Mouse (Mus musculus): Measurements from ENCODE around the gene Defb22.

Defb22 gene

DNA sequence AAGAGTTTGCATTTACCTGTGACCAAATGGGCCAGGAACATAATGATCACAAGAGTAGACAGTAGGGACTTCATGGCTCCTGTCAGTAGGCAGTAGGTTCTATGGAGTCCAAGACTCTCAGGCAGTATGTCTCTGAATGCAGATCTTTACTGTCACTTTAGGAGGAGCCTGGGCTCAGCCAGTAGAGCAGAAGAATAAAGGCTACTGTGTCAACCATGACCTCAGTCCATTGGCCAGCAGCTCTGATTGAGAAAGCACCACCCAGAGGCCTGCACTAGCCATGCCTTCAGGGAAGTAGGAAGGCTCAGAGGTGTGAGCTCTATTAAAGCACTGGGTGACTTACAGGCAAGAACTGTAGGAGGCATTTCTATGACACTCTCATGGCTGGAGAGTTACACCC lies at the start of gene Defb22:
Gene Defb22 (minus strand): TSS at position 101 of the 400 bp plus-strand sequence.
- no peak for DNase-seq (ENCODE audit: low read depth, low spot score)

DNA sequence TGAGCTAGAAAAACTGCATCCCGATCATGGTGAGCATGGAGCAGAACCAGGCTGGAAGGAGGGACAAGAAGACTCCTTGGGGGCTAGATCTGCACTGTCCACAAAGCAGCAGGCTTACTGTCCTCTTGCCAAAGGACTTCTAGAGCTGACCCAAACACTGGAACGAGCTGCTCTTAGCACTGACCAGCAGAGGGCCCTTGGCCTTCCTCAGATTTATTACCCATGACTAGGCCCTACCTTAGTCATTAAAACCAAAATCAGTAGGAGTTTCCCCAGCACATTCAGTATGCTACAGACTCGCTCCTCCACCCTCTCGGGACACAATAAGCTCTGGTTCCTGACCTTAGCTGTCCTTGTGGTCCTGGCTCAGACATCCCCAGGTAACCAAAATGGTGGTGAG lies 28.0 kb upstream of the Defb22 start, which contains the start of gene Defb28:
Gene Defb28 (plus strand): TSS at position 275 of the 400 bp plus-strand sequence.
- no peak for DNase-seq (ENCODE audit: low read depth, low spot score)

DNA sequence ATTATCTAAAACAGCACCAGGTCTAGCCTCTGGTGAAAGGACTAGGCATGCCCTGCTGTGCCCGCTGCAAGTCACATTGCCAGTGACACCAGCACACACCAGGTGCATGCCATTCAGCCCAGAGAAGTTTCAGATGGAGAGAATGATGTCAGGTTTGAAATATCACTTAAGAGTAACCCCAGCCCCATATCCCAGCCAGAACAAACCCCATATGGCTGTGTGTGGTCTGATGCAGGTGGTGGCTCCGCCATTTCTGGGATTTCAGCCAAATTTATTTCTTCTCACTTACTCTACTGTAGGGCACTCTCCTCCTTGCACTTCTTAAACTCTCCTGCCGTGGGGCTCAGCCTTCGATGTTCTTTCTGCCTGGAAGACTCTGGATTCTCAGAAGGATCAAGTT lies 26.1 kb upstream of the Defb22 start:
- no peak for DNase-seq (ENCODE audit: low read depth, low spot score)

DNA sequence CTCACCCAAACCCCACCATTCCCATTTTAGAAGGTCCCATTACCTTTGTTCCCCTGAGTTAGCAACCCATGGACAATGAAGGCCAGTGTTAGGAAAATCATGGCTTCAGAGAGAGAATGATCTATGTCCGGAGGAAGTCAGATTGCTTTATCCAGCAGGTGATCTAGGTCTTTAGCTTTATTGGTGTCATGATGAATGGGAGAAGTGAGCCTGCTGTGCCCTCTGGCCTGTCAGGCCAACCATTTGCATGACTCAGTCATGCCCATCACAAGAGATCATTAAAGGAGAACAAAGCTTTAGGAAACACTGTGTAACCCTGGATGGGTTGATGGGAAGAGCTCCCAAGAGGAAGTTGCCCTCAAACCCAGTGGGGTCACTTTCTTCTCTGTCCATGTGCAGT lies 21.7 kb upstream of the Defb22 start, which contains the start of gene Defb26:
Gene Defb26 (minus strand): TSS at position 101 of the 400 bp plus-strand sequence.
- no peak for DNase-seq (ENCODE audit: low read depth, low spot score)

DNA sequence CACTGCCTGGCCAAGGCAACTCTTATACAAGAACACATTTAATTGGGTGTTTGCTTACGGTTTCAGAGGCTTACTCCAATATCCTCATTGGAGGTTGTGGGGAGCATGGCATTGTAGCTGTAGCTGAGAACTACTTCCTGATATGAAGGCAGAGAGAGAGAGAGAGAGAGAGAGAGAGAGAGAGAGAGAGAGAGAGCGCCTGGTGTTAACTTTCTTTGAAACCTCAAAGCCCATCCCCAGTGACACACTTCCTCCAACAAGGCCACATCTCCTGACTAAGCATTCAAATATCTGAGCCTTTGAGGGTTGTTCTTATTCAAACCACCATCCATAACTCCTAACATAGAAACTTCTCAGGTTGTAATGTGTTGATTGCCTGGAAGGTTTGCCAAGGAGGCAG lies 14.0 kb upstream of the Defb22 start:
- DNase-seq (ENCODE audit: low read depth, low spot score): no peak

DNA sequence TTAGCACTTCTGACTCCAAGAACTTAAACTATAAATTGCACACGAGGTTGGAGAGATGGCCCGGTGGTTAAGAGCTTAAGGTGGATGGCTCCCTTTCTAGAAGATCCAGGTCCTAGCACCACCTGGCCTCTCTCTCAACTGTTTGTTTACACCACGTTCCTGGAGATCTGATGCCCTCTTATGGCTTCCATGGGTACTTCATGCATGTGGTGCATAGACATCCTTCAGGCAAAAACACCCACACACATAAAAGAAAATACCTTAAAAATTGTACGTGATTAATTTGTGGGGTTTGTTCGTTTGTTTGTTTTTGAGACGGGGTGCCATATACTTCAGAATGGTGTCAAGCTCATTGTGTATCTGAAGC lies 10.9 kb upstream of the Defb22 start:
- no peak for DNase-seq (ENCODE audit: low read depth, low spot score)

DNA sequence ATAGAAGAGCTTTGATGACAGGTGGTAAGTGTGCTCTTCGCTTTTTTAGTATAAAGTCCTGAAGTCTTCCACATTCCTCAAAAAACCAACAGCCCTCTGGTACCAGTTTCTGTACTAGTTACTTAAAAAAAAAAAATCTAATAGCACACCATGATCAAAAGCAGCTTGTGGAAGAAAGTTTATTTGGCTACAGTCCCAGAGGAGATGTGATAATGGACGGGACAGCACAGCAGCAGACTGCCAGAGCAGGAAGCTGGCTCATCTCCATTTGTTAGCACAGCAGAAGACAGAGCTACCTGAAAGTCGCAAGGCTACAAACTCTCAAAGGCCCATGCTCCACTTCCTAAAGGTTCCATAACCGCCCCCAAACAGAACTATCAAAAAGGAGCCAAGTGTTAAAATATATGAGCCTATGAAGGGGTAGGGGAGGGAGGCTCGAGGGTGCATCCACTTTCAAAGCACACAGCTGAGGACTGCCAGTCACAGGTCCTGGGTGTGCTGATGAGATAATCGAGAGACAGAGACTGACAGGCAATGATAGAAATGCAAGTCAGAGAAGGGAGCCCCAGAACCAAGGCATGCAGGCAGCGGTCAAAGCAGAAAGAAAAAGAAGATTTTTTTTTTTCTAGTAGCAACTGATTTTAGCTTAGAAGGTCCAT lies 10.4 kb upstream of the Defb22 start:
- no peak for DNase-seq (ENCODE audit: low read depth, low spot score)

DNA sequence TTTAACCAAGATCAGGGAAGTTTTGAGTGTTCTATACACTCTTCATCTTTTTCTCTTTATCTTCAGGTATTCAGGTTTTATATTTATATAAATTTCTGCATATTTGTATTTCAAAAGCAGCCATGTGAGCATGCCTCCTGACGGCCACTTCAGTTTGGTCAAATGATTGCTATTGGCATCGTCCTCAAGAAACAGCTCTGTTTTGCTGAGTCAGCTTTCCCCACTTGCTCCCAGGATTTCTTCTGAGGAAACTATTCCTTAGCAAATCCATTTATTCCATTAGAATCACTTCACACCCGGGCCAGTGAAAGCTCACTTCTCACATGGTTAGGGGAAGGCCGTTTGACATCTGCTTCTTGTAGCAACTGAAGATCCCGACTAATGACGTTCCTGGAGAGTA lies 8.1 kb upstream of the Defb22 start:
- no peak for DNase-seq (ENCODE audit: low read depth, low spot score)

DNA sequence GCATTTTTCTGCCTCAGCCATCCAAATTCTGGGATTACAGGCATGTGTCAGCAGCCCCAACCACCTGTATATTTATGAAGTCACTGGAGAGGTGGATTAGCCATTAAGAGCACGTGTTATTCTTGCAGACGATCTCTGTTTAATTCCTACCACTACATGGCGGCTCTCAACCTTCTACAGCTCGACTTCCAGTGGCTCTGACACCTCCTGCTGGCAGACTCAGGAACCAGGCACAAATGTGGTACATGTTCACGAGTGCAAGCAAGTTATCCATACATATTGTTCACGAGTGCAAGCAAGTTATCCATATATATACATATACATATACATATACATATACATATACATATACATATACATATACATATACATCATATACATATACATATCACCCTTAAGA lies 3.2 kb upstream of the Defb22 start:
- no peak for DNase-seq (ENCODE audit: low read depth, low spot score)

DNA sequence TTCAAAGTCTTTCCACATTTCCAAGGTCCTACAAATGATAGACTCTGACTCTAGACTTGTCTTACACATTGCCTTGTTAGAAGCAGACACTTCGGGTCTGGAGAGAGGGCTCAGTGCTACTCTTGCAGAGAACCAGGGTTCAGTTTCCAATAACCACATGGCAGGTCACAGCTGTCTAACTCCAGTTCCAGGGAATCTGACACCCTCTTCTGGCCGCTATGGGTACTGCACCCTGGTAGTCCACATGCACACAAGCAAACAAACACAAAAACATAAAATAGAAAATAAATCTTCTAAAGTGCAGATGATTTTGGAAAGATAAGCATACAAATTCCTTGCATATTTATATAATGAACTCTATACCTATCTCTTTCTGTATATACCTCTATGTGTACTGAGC lies 2.9 kb downstream of the Defb22 start:
- no peak for DNase-seq (ENCODE audit: low read depth, low spot score)

DNA sequence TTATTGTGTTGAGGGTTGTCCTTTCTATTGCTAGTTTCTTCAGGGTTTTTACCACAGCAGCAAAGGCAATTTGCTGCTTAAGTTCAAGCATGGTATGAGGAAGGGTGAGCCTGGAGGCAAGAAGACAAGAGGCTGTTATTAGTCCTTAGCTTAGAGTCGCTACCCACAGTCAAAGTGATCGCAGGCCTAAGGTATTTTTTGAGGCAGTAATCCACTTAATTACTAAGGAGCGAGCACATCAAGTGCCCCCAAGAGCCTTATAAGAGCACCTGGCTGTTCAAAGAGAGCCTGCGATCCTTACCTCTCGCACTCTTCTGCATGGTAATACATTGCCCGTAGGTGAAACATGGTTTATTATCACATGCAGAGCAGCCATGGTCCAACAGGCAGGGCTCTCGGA lies 8.2 kb downstream of the Defb22 start:
- no peak for DNase-seq (ENCODE audit: low read depth, low spot score)

DNA sequence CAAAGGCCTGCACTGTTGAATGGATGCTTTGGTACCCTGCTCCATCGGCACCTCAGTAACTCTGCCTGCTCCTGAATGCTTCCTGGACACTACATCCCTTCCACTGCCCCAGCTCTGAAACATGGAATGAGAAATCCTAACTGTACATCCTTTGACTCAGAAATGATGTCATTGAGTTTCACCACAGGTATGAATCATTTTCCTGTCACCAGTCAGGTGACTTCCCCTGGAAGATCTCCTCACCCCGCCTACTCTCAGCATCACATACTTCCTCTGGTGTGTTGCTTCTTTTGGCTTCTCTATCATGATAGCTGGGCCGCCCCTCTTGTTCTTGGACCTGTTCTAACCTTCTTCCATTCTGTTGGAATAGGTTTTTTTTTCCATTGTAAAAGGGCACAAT lies 9.1 kb downstream of the Defb22 start:
- DNase-seq (ENCODE audit: low read depth, low spot score): no peak

DNA sequence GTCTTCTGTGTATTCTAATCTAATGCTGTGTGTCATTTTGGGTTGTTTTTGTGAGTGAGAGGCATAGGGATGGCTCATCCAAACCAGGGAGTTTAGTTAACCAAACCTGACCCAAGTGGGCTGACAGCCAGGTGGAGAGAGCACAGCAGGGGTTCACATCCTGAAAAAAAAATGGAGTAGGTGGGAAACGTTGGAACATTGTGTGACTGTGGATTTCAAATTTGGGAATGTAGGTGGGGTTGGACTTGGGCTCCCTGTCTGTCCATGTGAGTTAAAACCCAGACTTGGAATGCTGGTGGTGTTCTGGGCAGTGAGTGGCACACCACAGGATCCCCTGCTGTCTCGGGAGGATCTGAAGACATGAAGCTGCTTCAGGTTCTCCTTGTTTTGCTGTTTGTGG lies 13.2 kb downstream of the Defb22 start, which contains the start of gene Defb20:
Gene Defb20 (plus strand): TSS at position 301 of the 400 bp plus-strand sequence.
- no peak for DNase-seq (ENCODE audit: low read depth, low spot score)

DNA sequence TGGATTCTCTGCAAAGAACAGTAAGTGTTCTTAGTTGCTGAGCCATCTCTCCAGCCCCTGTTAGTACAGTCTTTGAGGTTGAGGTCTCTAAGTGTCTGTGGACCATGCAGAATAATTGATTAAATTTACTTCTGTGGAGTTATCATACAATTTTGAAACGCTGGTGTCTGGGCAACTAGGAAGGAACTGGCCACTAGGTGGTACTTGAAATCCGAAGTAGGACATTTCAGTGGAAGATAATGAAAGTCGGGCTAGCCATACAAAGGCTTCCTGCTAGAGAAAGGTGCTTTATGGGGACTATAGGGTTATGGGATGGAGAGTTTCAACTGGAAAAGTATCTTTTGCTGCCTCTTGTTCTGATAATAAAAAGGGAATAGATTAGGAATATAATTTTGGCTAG lies 17.5 kb downstream of the Defb22 start:
- DNase-seq (ENCODE audit: low read depth, low spot score): no peak

DNA sequence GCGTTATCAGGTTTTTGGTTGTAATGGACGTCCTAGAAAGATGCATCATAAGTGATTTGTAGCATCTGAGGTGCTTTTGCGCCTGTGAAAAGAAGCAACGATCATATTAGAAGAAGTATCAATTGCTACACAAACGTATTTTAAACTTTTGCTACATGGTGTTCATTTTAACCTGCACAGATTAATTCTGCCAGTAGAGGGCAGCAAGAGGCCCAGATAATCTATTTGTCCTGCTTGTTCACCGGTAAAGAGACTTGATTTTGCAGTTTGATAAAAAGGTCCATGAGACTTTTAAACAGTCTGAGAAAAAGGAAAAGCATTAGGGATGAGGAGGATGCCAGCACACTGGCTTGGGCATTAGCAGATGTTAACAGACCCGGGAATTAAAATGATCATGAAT lies 19.0 kb downstream of the Defb22 start:
- DNase-seq (ENCODE audit: low read depth, low spot score): peak; percentile 21

DNA sequence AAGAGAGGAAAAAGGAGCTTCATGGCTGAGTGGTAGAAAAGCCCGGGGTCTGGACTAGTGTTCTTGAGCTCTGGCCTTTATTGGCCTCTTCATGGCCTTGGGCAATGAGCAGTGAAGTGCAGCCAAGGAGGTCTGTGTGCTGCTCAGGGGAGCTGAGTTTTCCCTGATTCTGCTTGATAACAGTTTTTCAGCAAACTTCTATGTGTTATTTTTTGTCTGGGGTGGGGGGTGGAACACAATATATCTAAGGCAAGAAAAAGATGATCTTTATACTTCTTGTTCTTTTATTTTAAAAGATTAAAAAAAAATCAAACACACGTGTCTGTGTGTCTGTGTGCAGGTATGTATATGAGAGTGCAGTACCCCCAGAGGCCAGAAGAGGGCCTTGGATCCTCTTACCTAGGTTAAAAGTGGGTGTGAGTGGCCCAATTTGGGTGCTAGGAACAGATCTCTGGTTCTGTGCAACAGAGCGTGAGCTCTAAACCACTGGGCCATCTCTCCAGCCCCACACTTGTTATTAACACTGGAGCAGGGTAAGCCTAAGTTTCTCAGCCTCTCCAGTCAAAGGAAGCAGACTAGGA lies 25.3 kb downstream of the Defb22 start, which contains the start of gene Defb23:
Gene Defb23 (minus strand): TSS at position 51 of the 581 bp plus-strand sequence.
- no peak for DNase-seq (ENCODE audit: low read depth, low spot score)

DNA sequence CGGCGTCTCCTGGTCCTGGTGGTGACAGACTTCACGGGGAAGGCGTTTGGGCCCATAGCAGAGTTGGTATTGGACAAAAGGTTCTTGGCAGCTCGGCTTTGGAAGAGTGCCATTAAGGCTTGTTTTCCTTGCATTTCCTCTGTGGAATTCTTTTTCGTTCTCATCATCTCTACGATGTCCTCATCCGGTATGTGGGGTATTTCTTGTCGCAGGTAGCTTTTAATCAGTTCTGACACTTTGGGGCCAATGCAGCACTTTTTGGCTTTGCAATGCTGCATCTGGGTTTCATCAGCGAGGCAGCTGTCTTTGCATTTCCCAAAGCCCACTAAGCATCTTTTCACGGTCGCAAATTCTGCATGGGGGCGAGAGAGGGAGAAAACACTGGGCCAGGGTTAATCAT lies 30.7 kb downstream of the Defb22 start:
- no peak for DNase-seq (ENCODE audit: low read depth, low spot score)

DNA sequence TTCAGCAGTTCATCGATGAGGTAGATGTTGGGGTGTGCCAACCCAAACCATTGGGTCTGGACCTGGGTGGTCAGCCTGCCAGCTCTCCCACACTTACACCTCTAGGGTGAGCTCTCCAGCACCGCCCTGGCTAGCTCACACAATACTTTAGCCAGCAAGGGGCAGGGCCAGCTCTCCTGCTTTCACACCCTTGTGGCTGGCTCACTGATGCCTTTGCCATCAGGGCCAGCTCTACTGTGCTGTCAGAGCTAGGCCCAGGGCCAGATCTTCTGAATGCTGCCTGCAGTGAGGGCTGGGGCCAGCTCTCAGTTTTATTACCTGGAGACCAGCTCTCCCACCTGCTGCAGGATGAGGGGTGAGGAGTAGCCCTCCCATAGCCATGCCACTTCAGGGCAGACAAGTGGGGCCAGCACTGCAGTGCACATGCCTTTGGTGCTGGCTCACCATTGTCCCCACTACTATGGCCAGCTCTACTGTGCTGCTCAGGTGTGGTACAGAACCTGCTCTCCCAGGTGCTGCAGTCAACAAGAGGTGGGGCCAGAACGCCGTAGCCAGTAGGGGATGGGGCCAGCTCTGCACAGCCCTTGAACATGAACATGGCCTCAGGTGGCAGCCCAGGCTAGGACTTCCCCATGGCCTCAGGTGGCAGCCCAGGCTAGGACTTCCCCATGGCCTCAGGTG lies 37.7 kb downstream of the Defb22 start:
- no peak for DNase-seq (ENCODE audit: low read depth, low spot score)

DNA sequence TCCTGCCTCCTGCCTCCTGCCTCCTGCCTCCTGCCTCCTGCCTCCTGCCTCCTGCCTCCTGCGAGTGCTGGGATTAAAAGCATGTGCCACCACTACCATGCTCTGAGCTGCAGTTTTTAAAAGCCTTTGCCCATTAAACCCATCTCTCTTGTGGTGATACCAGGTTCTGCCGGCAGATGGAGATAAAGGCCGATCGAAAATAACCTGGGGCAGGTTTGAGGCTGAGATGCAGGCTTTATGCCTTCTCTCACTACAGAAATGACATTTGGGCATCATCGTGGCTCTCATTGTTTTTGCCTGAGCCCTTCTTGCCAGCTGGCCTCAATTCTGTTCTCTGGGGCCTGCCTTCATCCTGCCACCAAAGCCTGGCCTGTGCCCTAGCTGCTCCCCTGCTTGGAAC lies 39.7 kb downstream of the Defb22 start:
- peak; percentile 65 for DNase-seq (ENCODE audit: low read depth, low spot score)

DNA sequence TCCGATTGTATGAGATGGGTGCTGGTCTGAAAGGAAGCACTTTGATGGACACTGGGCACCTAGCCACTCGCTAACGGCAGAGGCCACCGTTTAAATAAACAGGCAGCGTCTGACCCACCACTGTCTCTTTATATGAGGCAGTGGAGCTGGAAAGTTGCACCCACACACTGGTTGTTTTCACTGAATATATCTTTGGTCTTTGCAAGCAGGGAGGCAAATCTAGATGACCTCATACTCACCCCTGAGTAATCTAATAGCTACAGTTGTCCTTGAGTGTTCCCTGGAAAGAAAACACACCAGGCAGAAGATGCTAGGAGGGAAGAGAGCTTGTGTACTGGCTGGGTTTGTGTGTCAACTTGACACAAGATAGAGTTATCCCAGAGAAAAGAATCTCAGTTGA lies 42.5 kb downstream of the Defb22 start:
- DNase-seq (ENCODE audit: low read depth, low spot score): no peak

DNA sequence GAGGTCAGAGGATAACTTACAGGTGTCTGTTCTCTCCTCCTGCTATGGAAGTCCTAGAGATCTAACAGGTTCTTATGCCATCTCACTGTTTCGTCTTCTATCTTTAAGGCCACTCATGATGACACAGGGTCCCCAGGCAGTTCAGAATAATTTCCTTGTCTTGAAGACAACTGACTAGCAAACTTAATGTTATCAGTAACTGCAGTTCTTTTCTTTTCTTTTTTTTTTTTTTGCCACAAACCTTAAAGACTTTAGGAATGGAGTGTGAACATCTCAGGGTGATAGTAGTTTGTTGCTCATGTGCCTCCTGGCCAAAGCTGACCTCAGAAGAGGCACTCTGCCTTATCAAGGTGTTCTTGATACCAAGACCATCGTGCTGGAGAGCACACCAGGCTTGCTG lies 43.3 kb downstream of the Defb22 start:
- DNase-seq (ENCODE audit: low read depth, low spot score): no peak

DNA sequence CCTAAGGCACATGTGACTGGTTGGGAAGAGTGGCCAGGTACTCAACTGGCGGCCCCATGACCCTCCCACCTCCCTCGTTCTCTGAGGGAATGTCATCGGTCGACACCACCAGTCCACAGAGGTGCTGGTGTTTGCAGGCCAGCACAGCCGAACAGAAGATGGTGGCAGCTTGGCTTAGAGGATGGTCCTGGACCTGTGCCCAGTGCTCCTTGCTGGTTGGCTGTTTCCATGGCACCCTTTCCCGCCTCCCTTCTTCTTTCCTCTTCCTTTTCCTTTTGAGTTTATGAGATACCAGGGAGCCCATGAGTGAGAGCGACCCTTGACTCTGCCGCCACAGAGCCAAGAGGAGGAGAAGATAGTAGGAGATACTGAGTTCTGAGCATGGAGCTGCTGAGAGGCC lies 46.7 kb downstream of the Defb22 start:
- DNase-seq (ENCODE audit: low read depth, low spot score): no peak

DNA sequence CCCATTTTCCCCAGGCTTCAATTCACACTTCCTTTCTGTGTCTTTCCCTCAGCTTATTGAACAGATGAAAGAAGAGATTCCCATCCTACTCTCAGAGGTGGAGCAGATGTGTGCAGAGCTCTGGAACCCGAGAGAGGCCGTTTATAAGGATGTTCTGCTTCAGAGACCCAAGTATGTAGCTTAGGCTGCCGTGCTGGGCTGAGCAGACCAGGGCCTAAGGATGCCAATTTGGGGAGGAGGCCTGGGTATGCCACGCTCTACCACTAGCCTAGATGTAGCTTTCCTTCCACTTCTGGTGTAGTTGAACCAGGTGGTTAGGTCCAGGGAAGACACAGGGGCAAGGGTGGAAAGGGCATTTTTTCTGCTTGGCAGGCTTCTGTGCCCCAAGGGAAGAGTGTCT lies 47.6 kb downstream of the Defb22 start:
- no peak for DNase-seq (ENCODE audit: low read depth, low spot score)
